Mouse (Mus musculus) liver, embryonic 14.5 days (tissue): ENCODE results near the gene Nkx2-2. TPM values are rescaled to one million over a fixed set of nuclear protein-coding genes. Genes with fewer than 3 reads are reported as not detected.
A peak's percentile ranks its signal among the peaks of the same experiment; 100 is the strongest.

Experiments
- ATAC-seq: fragments of 200-750 bp; cut with Nextera tagmentation; 2 replicates; pipeline ENCODE4 v1.8.0; 2017; ENCODE audit warnings: moderate number of reproducible peaks, mild to moderate bottlenecking, moderate library complexity; ENCODE audit not compliant: insufficient read depth
- DNase-seq, 3 experiments: peaks; one replicate each; pipeline ENCODE4 v3.0.0-alpha.2; 2012 to 2013; ENCODE audit warnings: low read depth in 3 of 3, low spot score in 3 of 3
- H3K27ac ChIP-seq: fragments of 300-500 bp; sonication (generic); 2 replicates; pipeline ENCODE4 v1.5.1; 2014; ENCODE audit warnings: moderate library complexity, mild to moderate bottlenecking, control low read depth, inconsistent platforms
- H3K27me3 ChIP-seq: fragments of 300-500 bp; sonication (generic); 2 replicates; pipeline ENCODE4 v1.6.1; 2014; ENCODE audit warnings: mild to moderate bottlenecking, low read length, moderate library complexity; ENCODE audit not compliant: control insufficient read depth, insufficient read depth
- H3K36me3 ChIP-seq: fragments of 300-500 bp; sonication (generic); replicated peaks from 2 replicates; pipeline ENCODE4 v1.6.1; 2014; ENCODE audit warnings: low read depth; ENCODE audit not compliant: control insufficient read depth, insufficient read depth
- H3K4me1 ChIP-seq, 2 experiments: fragments of 200-500 bp in 1 of 2; fragments of 300-500 bp in 1 of 2; sonication (generic) in 1 of 2; replicated peaks; 2 replicates each; pipeline ENCODE4 v1.6.1; 2012 to 2014; ENCODE audit warnings: antibody characterized with exemption in 1 of 2, inconsistent platforms in 1 of 2, low read length in 1 of 2; ENCODE audit not compliant: control insufficient read depth in 2 of 2, insufficient read depth in 2 of 2
- H3K4me2 ChIP-seq: fragments of 300-500 bp; sonication (generic); 2 replicates; pipeline ENCODE4 v1.6.1; 2014; ENCODE audit warnings: low read depth, mild to moderate bottlenecking, control low read depth, moderate library complexity
- H3K4me3 ChIP-seq, 2 experiments: fragments of 200-500 bp in 1 of 2; fragments of 300-500 bp in 1 of 2; sonication (generic) in 1 of 2; 2 replicates each; pipeline ENCODE4 v1.5.1; 2012 to 2014; ENCODE audit warnings: low read depth in 2 of 2, low read length in 2 of 2, mild to moderate bottlenecking in 2 of 2, control low read depth in 1 of 2, inconsistent platforms in 1 of 2, moderate library complexity in 1 of 2; ENCODE audit not compliant: insufficient read depth in 1 of 2
- H3K9ac ChIP-seq: fragments of 300-500 bp; sonication (generic); replicated peaks from 2 replicates; pipeline ENCODE4 v1.6.1; 2014; ENCODE audit warnings: mild to moderate bottlenecking, control low read depth, moderate library complexity
- H3K9me3 ChIP-seq: fragments of 300-500 bp; sonication (generic); 2 replicates; pipeline ENCODE4 v1.6.1; 2016; ENCODE audit warnings: low read length, mixed read lengths; ENCODE audit not compliant: control insufficient read depth
- CTCF ChIP-seq: IDR thresholded peaks from 2 replicates; pipeline ENCODE4 v1.5.1; 2016; ENCODE audit warnings: antibody characterized with exemption, low read depth, control low read depth
- EP300 ChIP-seq: IDR thresholded peaks from 2 replicates; pipeline ENCODE4 v1.6.1; 2016; ENCODE audit warnings: antibody characterized with exemption, low read depth
- WGBS: fragments of 180-500 bp; shearing (Covaris S2); extraction: QIAGEN DNeasy Blood & Tissue Kit; methylation state at CpG from one replicate; pipeline ENCODE4 v1.1.7; 2014; ENCODE audit not compliant: insufficient replicate concordance; 5-methylcytosine and 5-hydroxymethylcytosine counted together
- polyA plus RNA-seq, 2 experiments: library from polyadenylated mRNA; depleted of rRNA in 1 of 2; stranded (reverse) in 1 of 2; unstranded in 1 of 2; fragments of >200 nt; fragmentation: Nextera tagmentation in 1 of 2; extraction: Ambion mirVana in 1 of 2; gene quantifications; 2 replicates each; pipeline versions ENCODE4 v1.2.1 to v1.2.3; 2012 to 2014

Nkx2-2 gene
- polyA plus RNA-seq, 2 experiments: 0.02 TPM; not detected in 1

GRCm38 (mm10) chr2:147184071-147184990 lies 9.7 kb downstream of the Nkx2-2 start:
- DNase-seq (no peak), ATAC-seq (no peak)
- Histone ChIP-seq H3K27me3 (peaks cover 92% of the 10 kb centered on the region), H3K36me3 (no peaks in the 10 kb centered on the region), H3K4me1 (no peaks in the 10 kb centered on the region), H3K4me3 (peak overlapping the region in 1 of 2 experiments; percentile 21; a peak in 1 of 4 replicates), H3K4me2 (peak overlapping the region; percentile 24), H3K9me3 (no peaks in the 10 kb centered on the region), H3K9ac (no peak overlapping the region), H3K27ac (no peak overlapping the region)
- 1% methylated on average over 60 of the region's 65 CpGs for WGBS
- TF ChIP-seq EP300 (no peak), CTCF (no peak)

GRCm38 (mm10) chr2:147183521-147183920 lies 10.5 kb downstream of the Nkx2-2 start:
- DNase-seq: no peak
- no peak for ATAC-seq
- no peak overlapping the region for H3K4me2 ChIP-seq
- no peaks in the 10 kb centered on the region for H3K9me3 ChIP-seq
- no peak overlapping the region for H3K9ac ChIP-seq
- H3K27me3 ChIP-seq: peaks cover 89% of the 10 kb centered on the region
- WGBS: 2% methylated on average over 12 of the region's 12 CpGs
- H3K36me3 ChIP-seq: no peaks in the 10 kb centered on the region
- H3K27ac ChIP-seq: no peak overlapping the region
- no peak for TF ChIP-seq CTCF
- no peak for TF ChIP-seq EP300
- H3K4me3 ChIP-seq: no peak overlapping the region
- H3K4me1 ChIP-seq: no peaks in the 10 kb centered on the region

- H3K9ac ChIP-seq: no peak overlapping the region
- no peaks in the 10 kb centered on the region for H3K9me3 ChIP-seq
- ATAC-seq: no peak
- H3K4me3 ChIP-seq: no peak overlapping the region
- no peak for TF ChIP-seq CTCF
- no peak for TF ChIP-seq EP300
- peaks cover 84% of the 10 kb centered on the region for H3K27me3 ChIP-seq
- peaks cover 0 to 3% of the 10 kb centered on the region in 2 experiments; a peak in 1 of 4 replicates for H3K4me1 ChIP-seq
- H3K36me3 ChIP-seq: no peaks in the 10 kb centered on the region
- no peak overlapping the region for H3K4me2 ChIP-seq
- WGBS: 3% methylated on average over 25 of the region's 25 CpGs
- no peak overlapping the region for H3K27ac ChIP-seq
- no peak for DNase-seq
Measured at GRCm38 (mm10) chr2:147182709-147183260, 11.3 kb downstream of the Nkx2-2 start.

GRCm38 (mm10) chr2:147181926-147182708 lies 11.9 kb downstream of the Nkx2-2 start:
- no peak for ATAC-seq
- DNase-seq: no peak
- TF ChIP-seq EP300 (no peak), CTCF (no peak)
- Histone ChIP-seq H3K4me1 (peaks cover 0 to 3% of the 10 kb centered on the region in 2 experiments; a peak in 1 of 4 replicates), H3K9me3 (no peaks in the 10 kb centered on the region), H3K4me2 (no peak overlapping the region), H3K27me3 (peaks cover 78% of the 10 kb centered on the region), H3K9ac (no peak overlapping the region), H3K36me3 (no peaks in the 10 kb centered on the region), H3K27ac (no peak overlapping the region), H3K4me3 (no peak overlapping the region)
- 9% methylated on average over 18 of the region's 18 CpGs for WGBS
